ENCODE assay signal across 8 mouse cellular contexts in the genomic region with DNA sequence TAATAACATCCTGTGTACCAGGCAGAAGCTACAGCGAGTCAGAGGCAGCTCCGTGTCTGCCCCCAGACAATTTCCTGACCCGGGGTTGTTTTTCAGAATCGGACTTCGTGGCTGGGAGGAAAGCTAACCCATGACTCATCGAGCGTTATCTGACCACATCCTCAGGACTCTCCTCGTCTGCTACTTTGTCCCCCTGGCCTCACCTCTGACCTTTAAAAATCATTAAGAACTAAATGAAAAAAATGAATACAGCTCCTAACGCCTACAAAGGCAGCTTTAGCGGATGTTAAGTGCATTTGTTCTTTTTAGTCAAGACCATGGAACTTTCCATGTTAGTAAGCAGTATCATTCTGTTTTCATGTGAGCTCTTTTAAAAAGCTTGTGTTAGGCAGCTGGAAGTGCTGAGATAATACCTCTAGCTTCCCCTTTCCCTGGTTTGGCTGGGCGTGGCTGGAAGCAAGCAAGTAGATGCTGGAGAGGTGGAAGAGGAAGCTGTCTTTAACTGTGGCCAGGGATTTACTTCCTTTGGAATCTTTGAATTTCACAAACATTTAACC. TPM values are rescaled to one million over a fixed set of nuclear protein-coding genes. Genes with fewer than 3 reads are reported as not detected.
DNase-seq lines count a peak whose midpoint lies in the region; ATAC-seq lines count a peak whose summit lies in the region.

No protein-coding gene starts in this region.

- intact Hi-C loops in heart, postnatal 25 days (cut with DNase I), result no loop called here

- peak; percentile 95 for DNase-seq in heart, adult 11 months
- no peak for DNase-seq in heart, postnatal 25 days (ENCODE audit: low spot score)
- peak; percentile 48 for DNase-seq in kidney, postnatal 10 days
- DNase-seq in frontal cortex, postnatal 10 days (ENCODE audit: low spot score in 2 of 2), result no peak
- DNase-seq in cerebellum, postnatal 14 days, result no peak

- peak; percentile 83 for ATAC-seq in granulocyte monocyte progenitor cell, adult 5-6 weeks (replicated peaks; ENCODE audit: poor library complexity, severe bottlenecking)
- peak; percentile 85 for ATAC-seq in monocyte, adult 5-6 weeks (replicated peaks; ENCODE audit: insufficient number of reproducible peaks, low FRiP score, low TSS enrichment, poor library complexity, severe bottlenecking)
- no peak for ATAC-seq in cerebellum, adult (ENCODE audit: insufficient number of reproducible peaks, low FRiP score, low TSS enrichment)

RNA-seq across cellular contexts. Expression of a gene that starts 24.3 kb away (rescaled TPM):
- 10 to 100 TPM; 32.3 to 34.8 TPM for total RNA-seq in heart, postnatal 25 days (2021)
- 14.0 and 17.9 TPM in 2 replicates for total RNA-seq in granulocyte monocyte progenitor cell, adult 5-6 weeks (2014; fragmentation: Nextera tagmentation)
- 10.6 and 21.5 TPM in 2 replicates for total RNA-seq in granulocyte monocyte progenitor cell, adult 5-6 weeks (2017)
- total RNA-seq in monocyte, adult 5-6 weeks (2017), result 23.5 to 81.5 TPM (median 37.7 TPM) in 3 replicates

RNA-seq across cellular contexts. Expression of a gene that starts 37.5 kb away (rescaled TPM):
- 10 to 100 TPM; 13.2 to 14.5 TPM for total RNA-seq in heart, postnatal 25 days (2021)
- 6.9 and 8.3 TPM in 2 replicates for total RNA-seq in granulocyte monocyte progenitor cell, adult 5-6 weeks (2014; fragmentation: Nextera tagmentation)
- 9.1 and 10.1 TPM in 2 replicates for total RNA-seq in granulocyte monocyte progenitor cell, adult 5-6 weeks (2017)
- 25.2 to 33.2 TPM (median 32.0 TPM) in 3 replicates for total RNA-seq in monocyte, adult 5-6 weeks (2017)

Comparison
In these comparisons a context has a peak if more than half of its experiments do, and no peak if none do; other contexts are left out.
1. DNase-seq: peak in heart, adult 11 months (single experiment) and kidney, postnatal 10 days (single experiment); none in heart, postnatal 25 days (single experiment), frontal cortex, postnatal 10 days (0 of 2) and cerebellum, postnatal 14 days (0 of 2).